In genomic region chr8:84738715-84739400, GRCm38 (mm10) we compare ENCODE assay signal across 1 mouse cellular context.
TF ChIP-seq lines count a peak whose summit lies in the region.

No protein-coding gene starts in this region.

TF ChIP-seq in CH12.LX, 34 proteins besides CTCF, POLR2A, EP300 and RAD21 (continued from another document):
- TF ChIP-seq MXI1 (IDR thresholded peaks at IDR 0.05; ENCODE audit: low read depth, low read length) (no peak), POLR2AphosphoS2 (IDR thresholded peaks at IDR 0.05; ENCODE audit: low read depth, low read length) (no peak), ZKSCAN1 (IDR thresholded peaks at IDR 0.05; ENCODE audit: borderline replicate concordance, low read depth, low read length) (no peak), SMC3 (IDR thresholded peaks at IDR 0.05; ENCODE audit: low read depth, low read length) (no peak), ELF1 (IDR thresholded peaks at IDR 0.05; ENCODE audit: low read depth, low read length) (no peak), NRF1 (IDR thresholded peaks at IDR 0.05; ENCODE audit: low read depth, low read length) (no peak), RCOR1 (conservative IDR thresholded peaks at IDR 0.05; ENCODE audit: low read depth, low read length) (no peak), MAX (IDR thresholded peaks at IDR 0.05; ENCODE audit: low read length) (no peak), MEF2A (IDR thresholded peaks at IDR 0.05; ENCODE audit: borderline replicate concordance, low read depth, low read length) (no peak), USF1 (IDR thresholded peaks at IDR 0.05; ENCODE audit: low read depth, low read length) (no peak), IRF4 (IDR thresholded peaks at IDR 0.05; ENCODE audit: low read depth, low read length) (no peak), ETS1 (conservative IDR thresholded peaks at IDR 0.05; ENCODE audit: low read depth, low read length) (no peak), ZC3H11A (IDR thresholded peaks at IDR 0.05; ENCODE audit: low read depth, low read length) (no peak), MYC (IDR thresholded peaks at IDR 0.05; ENCODE audit: low read depth, low read length) (no peak), BHLHE40 (IDR thresholded peaks at IDR 0.05; ENCODE audit: low read depth, low read length) (no peak), GABPA (IDR thresholded peaks at IDR 0.05; ENCODE audit: insufficient replicate concordance, low read depth, low read length) (no peak)
